Mouse (Mus musculus) bone marrow, adult 2 months (tissue): ENCODE data around the gene Dok1.

Experiments
- CTCF ChIP-seq: fragments of 200-500 bp; IDR thresholded peaks from 2 replicates; pipeline ENCODE4 v1.5.1; 2011; ENCODE audit warnings: low read length, control low read depth; ENCODE audit not compliant: control insufficient read depth, insufficient read depth
- POLR2A ChIP-seq: fragments of 200-500 bp; IDR thresholded peaks from 2 replicates; pipeline ENCODE4 v1.6.1; 2011; ENCODE audit warnings: low read depth, mild to moderate bottlenecking, control low read depth, low read length, borderline replicate concordance; ENCODE audit not compliant: control insufficient read depth

GRCm38 (mm10) chr6:83027706-83028105 lies 5.6 kb downstream of the Dok1 start:
- no peak for TF ChIP-seq CTCF
- no peak for TF ChIP-seq POLR2A
